Mouse (Mus musculus): ENCODE data around the gene Gna12. TPM values are rescaled to one million over a fixed set of nuclear protein-coding genes. Genes with fewer than 3 reads are reported as not detected.

Gna12 gene
- total and polyA plus RNA-seq, 3 experiments = 46.0 to 55.2 TPM; not detected in 1

GRCm38 (mm10) chr5:140732195-140732594 is 98.0 kb downstream of the Gna12 start:
- H3K27ac ChIP-seq (ENCODE audit: control insufficient read depth, low read depth, low read length) = no peak overlapping the region
- H3K27me3 ChIP-seq (ENCODE audit: control insufficient read depth in 1 of 2, insufficient read depth in 2 of 2, low read length in 2 of 2) = no peaks in the 10 kb centered on the region
- no peak overlapping the region for H3K9ac ChIP-seq (ENCODE audit: control insufficient read depth, low read depth, low read length, poor library complexity, severe bottlenecking)
- DNase-seq (ENCODE audit: low read depth, low spot score) = peak; percentile 47
- H3K4me3 ChIP-seq (ENCODE audit: control insufficient read depth in 1 of 2, insufficient read depth in 1 of 2, low read depth in 2 of 2, low read length in 2 of 2) = no peak overlapping the region
- no peaks in the 10 kb centered on the region for H3K79me2 ChIP-seq (ENCODE audit: control insufficient read depth, insufficient read depth, low read length, poor library complexity)
- H3K4me1 ChIP-seq (ENCODE audit: control insufficient read depth in 1 of 2, insufficient read depth in 2 of 2, low read length in 2 of 2) = peaks cover 2 to 14% of the 10 kb centered on the region in 2 experiments; a peak in 3 of 4 replicates
- TF ChIP-seq CTCF (IDR thresholded peaks at IDR 0.05 in 2 of 3, conservative IDR thresholded peaks at IDR 0.05 in 1 of 3; ENCODE audit: control insufficient read depth in 1 of 3, insufficient read depth in 1 of 3, low read depth in 2 of 3, low read length in 3 of 3, poor library complexity in 1 of 3, severe bottlenecking in 1 of 3) (peak; percentile 44 to 61 (median 51); a peak in 5 of 6 replicates), MYC (IDR thresholded peaks at IDR 0.05; ENCODE audit: low read depth, low read length) (no peak), MXI1 (IDR thresholded peaks at IDR 0.05; ENCODE audit: low read depth, low read length) (no peak), TCF12 (IDR thresholded peaks at IDR 0.05; ENCODE audit: low read depth, low read length) (no peak), CHD2 (IDR thresholded peaks at IDR 0.05; ENCODE audit: low read length) (no peak), USF1 (IDR thresholded peaks at IDR 0.05; ENCODE audit: low read depth, low read length) (0 out of 2 replicates have a peak, but pooled peaks have one; percentile 36), MAX (IDR thresholded peaks at IDR 0.05; ENCODE audit: low read length) (no peak), BHLHE40 (IDR thresholded peaks at IDR 0.05; ENCODE audit: borderline replicate concordance, low read depth, low read length) (no peak), MYB (IDR thresholded peaks at IDR 0.05; ENCODE audit: low read depth, low read length) (no peak), UBTF (IDR thresholded peaks at IDR 0.05; ENCODE audit: borderline replicate concordance, insufficient read depth, low read depth, low read length) (no peak), ELF1 (IDR thresholded peaks at IDR 0.05; ENCODE audit: low read depth, low read length) (no peak), ZC3H11A (IDR thresholded peaks at IDR 0.05; ENCODE audit: low read depth, low read length) (no peak), CHD1 (IDR thresholded peaks at IDR 0.05; ENCODE audit: low read depth, low read length) (no peak), SMC3 (IDR thresholded peaks at IDR 0.05; ENCODE audit: low read depth, low read length) (peak; percentile 15; the same call in 1 of the 2 replicates), ZKSCAN1 (IDR thresholded peaks at IDR 0.05; ENCODE audit: low read depth, low read length) (no peak), POLR2AphosphoS2 (IDR thresholded peaks at IDR 0.05; ENCODE audit: low read length) (no peak), MAZ (IDR thresholded peaks at IDR 0.05; ENCODE audit: low read depth, low read length) (no peak), E2F4 (IDR thresholded peaks at IDR 0.05; ENCODE audit: borderline replicate concordance, low read depth, low read length) (no peak), TAL1 (IDR thresholded peaks at IDR 0.05; ENCODE audit: low read length) (no peak), POLR2AphosphoS5 (IDR thresholded peaks at IDR 0.05; ENCODE audit: borderline replicate concordance, low read depth, low read length) (no peak), GATA1 (IDR thresholded peaks at IDR 0.05; ENCODE audit: low read depth, low read length) (no peak), NELFE (IDR thresholded peaks at IDR 0.05; ENCODE audit: low read depth, low read length) (no peak), POLR2A (IDR thresholded peaks at IDR 0.05; ENCODE audit: control insufficient read depth in 1 of 2, insufficient read depth in 1 of 2, low read depth in 1 of 2, low read length in 2 of 2, poor library complexity in 1 of 2) (no peak), MEF2A (IDR thresholded peaks at IDR 0.05; ENCODE audit: extremely low read depth, insufficient replicate concordance, low read depth, low read length, poor library complexity, severe bottlenecking) (no peak), EP300 (IDR thresholded peaks at IDR 0.05; ENCODE audit: low read depth in 1 of 2, low read length in 2 of 2) (no peak)
- peaks cover 0 to 3% of the 10 kb centered on the region in 2 experiments; a peak in 1 of 4 replicates for H3K36me3 ChIP-seq (ENCODE audit: control insufficient read depth in 1 of 2, insufficient read depth in 2 of 2, low read length in 2 of 2)
- H3K9me3 ChIP-seq (replicated peaks; ENCODE audit: insufficient read depth, low read length) = no peaks in the 10 kb centered on the region

Measured in MEL (cell line).